Mouse (Mus musculus) MEL (cell line): ENCODE measurements at regions not wholly inside any gene's neighbourhood (a gene's known extent, or its start where the extent isn't known, plus 50 kb on each side); places are given as distances from the start of the nearest gene placed in this dataset.

Experiments used
- DNase-seq: peaks from one replicate; pipeline ENCODE4 v3.0.0; 2011; ENCODE audit warnings: low read depth, low spot score
- H3K27ac ChIP-seq: 2 replicates; pipeline ENCODE4 v1.5.1; 2012; ENCODE audit warnings: low read depth, mild to moderate bottlenecking, control low read depth, low read length, moderate library complexity; ENCODE audit not compliant: control insufficient read depth
- H3K27me3 ChIP-seq, 2 experiments: fragments of 150-350 bp in 1 of 2; sonication (generic) in 1 of 2; 2 replicates each; pipeline ENCODE4 v1.6.1; 2012; ENCODE audit warnings: low read length in 2 of 2, mild to moderate bottlenecking in 2 of 2, improper control_type of control experiment in 1 of 2, moderate library complexity in 1 of 2; ENCODE audit not compliant: insufficient read depth in 2 of 2, control insufficient read depth in 1 of 2
- H3K36me3 ChIP-seq, 2 experiments: 2 replicates each; pipeline ENCODE4 v1.6.1; 2012 to 2014; ENCODE audit warnings: low read length in 2 of 2, improper control_type of control experiment in 1 of 2, inconsistent platforms in 1 of 2, mild to moderate bottlenecking in 1 of 2; ENCODE audit not compliant: insufficient read depth in 2 of 2, control insufficient read depth in 1 of 2
- H3K4me1 ChIP-seq, 2 experiments: fragments of 150-350 bp in 1 of 2; sonication (generic) in 1 of 2; 2 replicates each; pipeline ENCODE4 v1.6.1; 2012; ENCODE audit warnings: low read length in 2 of 2, improper control_type of control experiment in 1 of 2, mild to moderate bottlenecking in 1 of 2; ENCODE audit not compliant: insufficient read depth in 2 of 2, control insufficient read depth in 1 of 2
- H3K4me3 ChIP-seq, 2 experiments: fragments of 150-350 bp in 1 of 2; sonication (generic) in 1 of 2; 2 replicates each; pipeline ENCODE4 v1.5.1; 2012; ENCODE audit warnings: low read depth in 2 of 2, low read length in 2 of 2, mild to moderate bottlenecking in 2 of 2, moderate library complexity in 2 of 2, control low read depth in 1 of 2, improper control_type of control experiment in 1 of 2; ENCODE audit not compliant: control insufficient read depth in 1 of 2, insufficient read depth in 1 of 2
- H3K79me2 ChIP-seq: 2 replicates; pipeline ENCODE4 v1.6.1; 2012; ENCODE audit warnings: mild to moderate bottlenecking, low read length, moderate library complexity; ENCODE audit not compliant: control insufficient read depth, poor library complexity, insufficient read depth
- H3K9ac ChIP-seq: 2 replicates; pipeline ENCODE4 v1.6.1; 2012; ENCODE audit warnings: low read depth, mild to moderate bottlenecking, control low read depth, low read length, moderate library complexity; ENCODE audit not compliant: control insufficient read depth, poor library complexity, severe bottlenecking
- H3K9me3 ChIP-seq: fragments of 150-350 bp; sonication (generic); replicated peaks from 2 replicates; pipeline ENCODE4 v1.6.1; 2012; ENCODE audit warnings: mild to moderate bottlenecking, low read length, improper control_type of control experiment, moderate library complexity; ENCODE audit not compliant: insufficient read depth
- BHLHE40 ChIP-seq: IDR thresholded peaks from 2 replicates; pipeline ENCODE4 v1.6.1; 2012; ENCODE audit warnings: low read depth, mild to moderate bottlenecking, inconsistent platforms, low read length, improper control_type of control experiment, borderline replicate concordance
- CHD2 ChIP-seq: IDR thresholded peaks from 2 replicates; pipeline ENCODE4 v1.6.1; 2011; ENCODE audit warnings: low read length, improper control_type of control experiment
- EP300 ChIP-seq, 2 experiments: IDR thresholded peaks; 2 replicates each; pipeline ENCODE4 v1.6.1; 2011; ENCODE audit warnings: improper control_type of control experiment in 2 of 2, low read length in 2 of 2, low read depth in 1 of 2, mild to moderate bottlenecking in 1 of 2
- ETS1 ChIP-seq: IDR thresholded peaks from 2 replicates; pipeline ENCODE4 v1.6.1; 2012; ENCODE audit warnings: low read depth, mild to moderate bottlenecking, inconsistent platforms, low read length, improper control_type of control experiment, moderate library complexity
- GATA1 ChIP-seq: IDR thresholded peaks from 2 replicates; pipeline ENCODE4 v1.6.1; 2011; ENCODE audit warnings: low read depth, low read length, improper control_type of control experiment
- JUND ChIP-seq: IDR thresholded peaks from 2 replicates; pipeline ENCODE4 v1.6.1; 2011; ENCODE audit warnings: low read depth, mild to moderate bottlenecking, improper control_type of control experiment, low read length
- MAFK ChIP-seq: IDR thresholded peaks from 2 replicates; pipeline ENCODE4 v1.6.1; 2011; ENCODE audit warnings: low read depth, mild to moderate bottlenecking, low read length, improper control_type of control experiment, borderline replicate concordance
- MEF2A ChIP-seq: IDR thresholded peaks from 2 replicates; pipeline ENCODE4 v1.6.1; 2014; ENCODE audit warnings: low read depth, mild to moderate bottlenecking, inconsistent platforms, low read length, improper control_type of control experiment; ENCODE audit not compliant: poor library complexity, insufficient replicate concordance, severe bottlenecking; ENCODE audit errors: extremely low read depth
- MXI1 ChIP-seq: IDR thresholded peaks from 2 replicates; pipeline ENCODE4 v1.6.1; 2011; ENCODE audit warnings: mild to moderate bottlenecking, low read depth, low read length, improper control_type of control experiment
- MYB ChIP-seq: IDR thresholded peaks from 2 replicates; pipeline ENCODE4 v1.6.1; 2011; ENCODE audit warnings: mild to moderate bottlenecking, low read depth, low read length, improper control_type of control experiment
- POLR2A ChIP-seq, 2 experiments: IDR thresholded peaks; 2 replicates each; pipeline ENCODE4 v1.6.1; 2011 to 2012; ENCODE audit warnings: low read length in 2 of 2, mild to moderate bottlenecking in 2 of 2, control low read depth in 1 of 2, improper control_type of control experiment in 1 of 2, low read depth in 1 of 2, moderate library complexity in 1 of 2; ENCODE audit not compliant: control insufficient read depth in 1 of 2, insufficient read depth in 1 of 2, poor library complexity in 1 of 2
- TAL1 ChIP-seq: IDR thresholded peaks from 2 replicates; pipeline ENCODE4 v1.6.1; 2012; ENCODE audit warnings: mild to moderate bottlenecking, inconsistent platforms, low read length, moderate library complexity, mixed read lengths
- TCF12 ChIP-seq: IDR thresholded peaks from 2 replicates; pipeline ENCODE4 v1.6.1; 2014; ENCODE audit warnings: low read depth, mild to moderate bottlenecking, inconsistent platforms, low read length, improper control_type of control experiment, moderate library complexity
- USF1 ChIP-seq: IDR thresholded peaks from 2 replicates; pipeline ENCODE4 v1.6.1; 2014; ENCODE audit warnings: low read depth, mild to moderate bottlenecking, inconsistent platforms, low read length, improper control_type of control experiment, moderate library complexity
- USF2 ChIP-seq, 2 experiments: IDR thresholded peaks; 2 replicates each; pipeline ENCODE4 v1.6.1; 2011 to 2012; ENCODE audit warnings: improper control_type of control experiment in 2 of 2, low read length in 2 of 2, borderline replicate concordance in 1 of 2, inconsistent platforms in 1 of 2, low read depth in 1 of 2, mild to moderate bottlenecking in 1 of 2; ENCODE audit not compliant: insufficient read depth in 1 of 2
- ZKSCAN1 ChIP-seq: IDR thresholded peaks from 2 replicates; pipeline ENCODE4 v1.6.1; 2012; ENCODE audit warnings: low read depth, mild to moderate bottlenecking, inconsistent platforms, low read length, improper control_type of control experiment, moderate library complexity
- ZMIZ1 ChIP-seq: IDR thresholded peaks from 2 replicates; pipeline ENCODE4 v1.6.1; 2012; ENCODE audit warnings: low read depth, mild to moderate bottlenecking, inconsistent platforms, low read length, improper control_type of control experiment, moderate library complexity

- TF ChIP-seq USF2 (IDR thresholded peaks at IDR 0.05; ENCODE audit: borderline replicate concordance in 1 of 2, insufficient read depth in 1 of 2, low read depth in 1 of 2, low read length in 2 of 2): no peak
- TF ChIP-seq MXI1: no peak
- TF ChIP-seq TAL1: no peak
- TF ChIP-seq CHD2: no peak
- TF ChIP-seq USF1: no peak
- TF ChIP-seq MYB: no peak
- no peak for TF ChIP-seq ZKSCAN1
- no peak for TF ChIP-seq JUND
- no peak for TF ChIP-seq BHLHE40
- no peak for TF ChIP-seq ZMIZ1
- TF ChIP-seq EP300 (IDR thresholded peaks at IDR 0.05; ENCODE audit: low read depth in 1 of 2, low read length in 2 of 2): no peak; a peak in 1 of 4 replicates
- no peak for TF ChIP-seq POLR2A (IDR thresholded peaks at IDR 0.05; ENCODE audit: control insufficient read depth in 1 of 2, insufficient read depth in 1 of 2, low read depth in 1 of 2, low read length in 2 of 2, poor library complexity in 1 of 2)
These were observed 196.8 kb downstream of the Pten start (continued) for GRCm38 (mm10) chr19:32954001-32954605.

DNA sequence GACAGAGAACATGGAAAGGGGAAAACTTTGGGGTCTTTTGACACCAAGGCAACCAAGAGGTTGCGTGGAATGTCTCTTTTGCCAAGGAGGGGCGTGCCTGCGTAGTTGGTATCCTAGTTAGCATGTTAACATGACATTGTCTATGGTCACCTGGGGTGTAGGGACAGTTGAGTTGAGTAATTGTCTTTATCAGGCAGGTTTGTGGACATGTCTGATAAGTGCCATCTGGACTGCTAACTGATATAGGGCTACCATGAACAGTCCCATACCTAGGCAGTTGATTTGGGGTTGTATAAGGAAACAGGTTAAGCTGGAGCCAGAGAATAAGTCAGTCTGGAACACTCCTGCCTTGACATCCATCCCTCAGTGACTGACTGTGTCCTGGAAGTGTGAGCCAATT, 197.6 kb downstream of the Pten start:
- peak; percentile 10 for DNase-seq
- H3K4me3 ChIP-seq: no peak overlapping the region
- no peak overlapping the region for H3K27ac ChIP-seq
- no peaks in the 10 kb centered on the region for H3K79me2 ChIP-seq
- H3K36me3 ChIP-seq: peaks cover 0 to 39% of the 10 kb centered on the region in 2 experiments; a peak in 2 of 4 replicates
- H3K9ac ChIP-seq: no peak overlapping the region
- no peaks in the 10 kb centered on the region for H3K27me3 ChIP-seq
- TF ChIP-seq ETS1 (peak; percentile 42; the same call in 1 of the 2 replicates), TCF12 (peak; percentile 73), MEF2A (no peak), MAFK (no peak), GATA1 (peak; percentile 66), EP300 (IDR thresholded peaks at IDR 0.05; ENCODE audit: low read depth in 1 of 2, low read length in 2 of 2) (peak; percentile 50 to 61; a peak in 3 of 4 replicates)
- H3K4me1 ChIP-seq: peaks cover 20 to 66% of the 10 kb centered on the region in 2 experiments
- no peaks in the 10 kb centered on the region for H3K9me3 ChIP-seq
